Mouse (Mus musculus): ENCODE results near the gene Tmem86b. TPM values are rescaled to one million over a fixed set of nuclear protein-coding genes. Genes with fewer than 3 reads are reported as not detected.

Tmem86b gene
- polyA plus RNA-seq, 1 experiment from 2014 or later = 1.5 TPM

DNA sequence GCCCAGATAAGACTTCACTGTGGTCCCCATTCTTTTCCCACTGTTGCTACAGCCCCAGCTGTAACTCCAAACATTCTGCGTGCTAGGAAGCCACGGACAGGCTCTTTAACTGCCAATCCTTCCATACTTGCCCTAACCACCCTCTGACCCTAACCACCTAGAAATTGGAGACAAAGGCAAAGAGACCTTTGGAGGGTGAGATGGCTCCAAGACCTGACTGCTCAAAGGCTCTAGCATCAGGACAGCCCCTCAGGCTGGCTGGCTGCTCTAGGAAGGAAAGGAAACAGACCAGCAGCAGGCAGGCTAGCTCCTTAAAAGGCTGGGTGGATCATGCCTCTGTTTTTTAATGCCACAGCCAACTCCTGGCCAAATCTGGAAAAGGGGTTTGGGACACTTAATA lies 23.0 kb upstream of the Tmem86b start:
- Histone ChIP-seq H3K9me3 (ENCODE audit: control insufficient read depth, low read length) (no peaks in the 10 kb centered on the region), H3K4me3 (ENCODE audit: low read depth, low read length) (no peak overlapping the region), H3K4me1 (ENCODE audit: control insufficient read depth, insufficient read depth, low read length) (peaks cover 12% of the 10 kb centered on the region), H3K27me3 (ENCODE audit: control insufficient read depth, insufficient read depth, low read length) (no peaks in the 10 kb centered on the region), H3K27ac (ENCODE audit: low read depth, low read length) (no peak overlapping the region), H3K36me3 (ENCODE audit: control insufficient read depth, insufficient read depth, low read length) (no peaks in the 10 kb centered on the region), H3K4me2 (ENCODE audit: low read depth) (no peak overlapping the region), H3K9ac (ENCODE audit: low read length) (no peak overlapping the region)
- WGBS = 90% methylated on average over 2 of the region's 2 CpGs
- no peak for ATAC-seq (ENCODE audit: insufficient read depth, low FRiP score, low TSS enrichment)
- DNase-seq (ENCODE audit: low spot score) = no peak

DNA sequence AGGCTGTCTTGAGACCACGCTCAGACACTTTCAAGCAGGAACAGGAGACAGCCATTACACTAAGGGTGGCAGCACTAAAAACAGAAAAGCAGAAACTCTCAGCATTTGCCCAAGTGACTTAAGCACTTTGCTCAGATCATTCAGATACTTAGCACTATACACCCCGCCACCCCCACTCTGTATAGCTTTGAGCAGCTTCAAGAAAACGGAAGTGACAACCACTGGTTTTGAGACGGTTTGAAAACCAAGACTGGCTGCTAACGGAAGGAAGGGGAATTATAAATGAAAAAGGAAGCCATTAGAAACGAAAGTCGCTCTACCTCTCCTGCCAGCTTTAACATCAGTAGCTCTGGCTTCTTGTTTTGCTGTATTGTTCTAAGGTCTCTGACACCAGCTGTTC lies 22.6 kb upstream of the Tmem86b start:
- H3K4me2 ChIP-seq (ENCODE audit: low read depth) = no peak overlapping the region
- H3K36me3 ChIP-seq (ENCODE audit: control insufficient read depth, insufficient read depth, low read length) = no peaks in the 10 kb centered on the region
- H3K9me3 ChIP-seq (ENCODE audit: control insufficient read depth, low read length) = no peaks in the 10 kb centered on the region
- no peaks in the 10 kb centered on the region for H3K27me3 ChIP-seq (ENCODE audit: control insufficient read depth, insufficient read depth, low read length)
- no peak for ATAC-seq (ENCODE audit: insufficient read depth, low FRiP score, low TSS enrichment)
- no peak overlapping the region for H3K4me3 ChIP-seq (ENCODE audit: low read depth, low read length)
- no peak for DNase-seq (ENCODE audit: low spot score)
- no peak overlapping the region for H3K9ac ChIP-seq (ENCODE audit: low read length)
- H3K4me1 ChIP-seq (ENCODE audit: control insufficient read depth, insufficient read depth, low read length) = peaks cover 12% of the 10 kb centered on the region
- H3K27ac ChIP-seq (ENCODE audit: low read depth, low read length) = no peak overlapping the region
- 89% methylated on average over 7 of the region's 7 CpGs for WGBS

GRCm38 (mm10) chr7:4653351-4653750 lies 22.1 kb upstream of the Tmem86b start:
- Histone ChIP-seq H3K4me2 (ENCODE audit: low read depth) (no peak overlapping the region), H3K4me3 (ENCODE audit: low read depth, low read length) (no peak overlapping the region), H3K27me3 (ENCODE audit: control insufficient read depth, insufficient read depth, low read length) (no peaks in the 10 kb centered on the region), H3K9ac (ENCODE audit: low read length) (no peak overlapping the region), H3K9me3 (ENCODE audit: control insufficient read depth, low read length) (no peaks in the 10 kb centered on the region), H3K4me1 (ENCODE audit: control insufficient read depth, insufficient read depth, low read length) (peaks cover 12% of the 10 kb centered on the region), H3K27ac (ENCODE audit: low read depth, low read length) (no peak overlapping the region), H3K36me3 (ENCODE audit: control insufficient read depth, insufficient read depth, low read length) (no peaks in the 10 kb centered on the region)
- ATAC-seq (ENCODE audit: insufficient read depth, low FRiP score, low TSS enrichment) (no peak), DNase-seq (ENCODE audit: low spot score) (no peak)
- 88% methylated on average over 5 of the region's 5 CpGs for WGBS

- no peaks in the 10 kb centered on the region for H3K36me3 ChIP-seq (ENCODE audit: control insufficient read depth, insufficient read depth, low read length)
- peaks cover 12% of the 10 kb centered on the region for H3K4me1 ChIP-seq (ENCODE audit: control insufficient read depth, insufficient read depth, low read length)
- DNase-seq (ENCODE audit: low spot score) = no peak
- no peak overlapping the region for H3K4me2 ChIP-seq (ENCODE audit: low read depth)
- no peak overlapping the region for H3K4me3 ChIP-seq (ENCODE audit: low read depth, low read length)
- H3K27ac ChIP-seq (ENCODE audit: low read depth, low read length) = no peak overlapping the region
- no peaks in the 10 kb centered on the region for H3K27me3 ChIP-seq (ENCODE audit: control insufficient read depth, insufficient read depth, low read length)
- H3K9ac ChIP-seq (ENCODE audit: low read length) = no peak overlapping the region
- ATAC-seq (ENCODE audit: insufficient read depth, low FRiP score, low TSS enrichment) = no peak
- WGBS = 93% methylated on average over 5 of the region's 5 CpGs
- no peaks in the 10 kb centered on the region for H3K9me3 ChIP-seq (ENCODE audit: control insufficient read depth, low read length)
These were observed 21.5 kb upstream of the Tmem86b start for GRCm38 (mm10) chr7:4652726-4653125.

DNA sequence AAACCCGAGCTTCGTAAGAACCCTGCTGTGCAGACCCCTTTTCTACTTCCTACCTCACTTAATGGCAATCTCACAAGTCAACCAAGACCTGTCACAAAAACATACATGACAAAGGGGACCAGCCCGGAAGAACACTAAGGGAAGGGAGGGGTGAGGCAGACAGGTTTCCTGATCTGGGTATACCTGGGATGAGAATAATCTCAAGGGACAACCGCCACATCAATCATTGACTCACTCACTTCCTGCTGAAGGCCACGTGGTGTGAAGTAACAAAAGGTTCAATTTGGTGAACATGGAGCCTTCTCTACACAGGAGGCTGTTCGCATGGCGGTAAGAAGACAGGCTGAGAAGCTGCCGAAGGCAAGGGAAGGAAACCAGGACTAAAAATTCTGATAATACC lies 20.4 kb upstream of the Tmem86b start:
- DNase-seq (ENCODE audit: low spot score) (no peak), ATAC-seq (ENCODE audit: insufficient read depth, low FRiP score, low TSS enrichment) (no peak)
- Histone ChIP-seq H3K9me3 (ENCODE audit: control insufficient read depth, low read length) (no peaks in the 10 kb centered on the region), H3K27ac (ENCODE audit: low read depth, low read length) (no peak overlapping the region), H3K4me2 (ENCODE audit: low read depth) (no peak overlapping the region), H3K4me1 (ENCODE audit: control insufficient read depth, insufficient read depth, low read length) (peaks cover under 1% of the 10 kb centered on the region), H3K36me3 (ENCODE audit: control insufficient read depth, insufficient read depth, low read length) (no peaks in the 10 kb centered on the region), H3K4me3 (ENCODE audit: low read depth, low read length) (no peak overlapping the region), H3K27me3 (ENCODE audit: control insufficient read depth, insufficient read depth, low read length) (no peaks in the 10 kb centered on the region), H3K9ac (ENCODE audit: low read length) (no peak overlapping the region)
- WGBS = 76% methylated on average over 8 of the region's 8 CpGs

DNA sequence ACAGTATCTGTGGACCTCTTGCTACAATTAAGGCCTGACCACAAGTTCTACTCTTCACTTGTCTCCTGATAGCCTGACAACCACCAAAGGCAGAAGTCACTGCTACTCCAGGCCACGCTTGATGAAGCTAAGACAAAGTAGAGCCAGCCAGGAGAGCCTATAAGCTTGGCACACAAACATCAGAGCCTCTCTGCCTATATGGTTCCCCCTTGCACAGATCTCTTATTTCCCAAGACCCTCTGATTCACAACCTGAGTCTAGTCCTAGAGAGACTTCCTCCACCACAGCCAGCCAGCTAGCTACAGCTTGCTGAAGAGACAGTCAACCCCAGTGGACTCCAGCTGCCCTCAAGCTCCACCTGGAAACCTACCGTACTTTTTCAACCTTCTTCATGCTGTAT lies 16.8 kb upstream of the Tmem86b start:
- Histone ChIP-seq H3K4me1 (ENCODE audit: control insufficient read depth, insufficient read depth, low read length) (no peaks in the 10 kb centered on the region), H3K4me2 (ENCODE audit: low read depth) (no peak overlapping the region), H3K36me3 (ENCODE audit: control insufficient read depth, insufficient read depth, low read length) (peaks cover 6% of the 10 kb centered on the region), H3K27ac (ENCODE audit: low read depth, low read length) (no peak overlapping the region), H3K9ac (ENCODE audit: low read length) (no peak overlapping the region), H3K4me3 (ENCODE audit: low read depth, low read length) (no peak overlapping the region), H3K9me3 (ENCODE audit: control insufficient read depth, low read length) (no peaks in the 10 kb centered on the region), H3K27me3 (ENCODE audit: control insufficient read depth, insufficient read depth, low read length) (no peaks in the 10 kb centered on the region)
- DNase-seq (ENCODE audit: low spot score) (no peak), ATAC-seq (ENCODE audit: insufficient read depth, low FRiP score, low TSS enrichment) (no peak)
- WGBS = 89% methylated on average over 2 of the region's 2 CpGs

DNA sequence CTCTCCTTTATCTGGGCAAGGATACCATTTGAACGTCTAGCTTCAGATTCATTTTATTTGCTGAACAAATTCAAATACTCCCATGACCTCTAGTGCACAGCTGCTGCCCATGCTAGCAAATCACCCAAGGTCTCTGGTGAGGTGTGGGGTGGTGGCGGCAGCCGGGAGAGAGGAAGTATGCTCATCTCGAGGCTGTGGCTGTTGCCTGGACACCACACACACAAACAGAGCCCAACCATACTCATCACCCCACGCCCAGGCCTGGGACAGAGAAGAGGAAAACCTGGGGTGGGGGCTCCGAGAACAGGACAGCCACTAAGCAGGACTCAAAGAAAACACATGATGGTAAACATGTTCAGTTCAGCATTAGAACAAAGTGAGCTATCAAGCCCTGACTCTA lies 16.1 kb upstream of the Tmem86b start:
- Histone ChIP-seq H3K27ac (ENCODE audit: low read depth, low read length) (no peak overlapping the region), H3K4me2 (ENCODE audit: low read depth) (no peak overlapping the region), H3K9me3 (ENCODE audit: control insufficient read depth, low read length) (no peaks in the 10 kb centered on the region), H3K4me3 (ENCODE audit: low read depth, low read length) (no peak overlapping the region), H3K27me3 (ENCODE audit: control insufficient read depth, insufficient read depth, low read length) (no peaks in the 10 kb centered on the region), H3K4me1 (ENCODE audit: control insufficient read depth, insufficient read depth, low read length) (no peaks in the 10 kb centered on the region), H3K36me3 (ENCODE audit: control insufficient read depth, insufficient read depth, low read length) (peaks cover 8% of the 10 kb centered on the region), H3K9ac (ENCODE audit: low read length) (no peak overlapping the region)
- ATAC-seq (ENCODE audit: insufficient read depth, low FRiP score, low TSS enrichment) (no peak), DNase-seq (ENCODE audit: low spot score) (no peak)
- 86% methylated on average over 6 of the region's 6 CpGs for WGBS

- ATAC-seq (ENCODE audit: insufficient read depth, low FRiP score, low TSS enrichment) (no peak), DNase-seq (ENCODE audit: low spot score) (no peak)
- Histone ChIP-seq H3K4me1 (ENCODE audit: control insufficient read depth, insufficient read depth, low read length) (no peaks in the 10 kb centered on the region), H3K9me3 (ENCODE audit: control insufficient read depth, low read length) (no peaks in the 10 kb centered on the region), H3K27me3 (ENCODE audit: control insufficient read depth, insufficient read depth, low read length) (no peaks in the 10 kb centered on the region), H3K4me3 (ENCODE audit: low read depth, low read length) (no peak overlapping the region), H3K36me3 (ENCODE audit: control insufficient read depth, insufficient read depth, low read length) (peaks cover 11% of the 10 kb centered on the region), H3K9ac (ENCODE audit: low read length) (no peak overlapping the region), H3K27ac (ENCODE audit: low read depth, low read length) (no peak overlapping the region), H3K4me2 (ENCODE audit: low read depth) (no peak overlapping the region)
- 96% methylated on average over 3 of the region's 3 CpGs for WGBS
These were observed 15.6 kb upstream of the Tmem86b start for GRCm38 (mm10) chr7:4646806-4647205.

DNA sequence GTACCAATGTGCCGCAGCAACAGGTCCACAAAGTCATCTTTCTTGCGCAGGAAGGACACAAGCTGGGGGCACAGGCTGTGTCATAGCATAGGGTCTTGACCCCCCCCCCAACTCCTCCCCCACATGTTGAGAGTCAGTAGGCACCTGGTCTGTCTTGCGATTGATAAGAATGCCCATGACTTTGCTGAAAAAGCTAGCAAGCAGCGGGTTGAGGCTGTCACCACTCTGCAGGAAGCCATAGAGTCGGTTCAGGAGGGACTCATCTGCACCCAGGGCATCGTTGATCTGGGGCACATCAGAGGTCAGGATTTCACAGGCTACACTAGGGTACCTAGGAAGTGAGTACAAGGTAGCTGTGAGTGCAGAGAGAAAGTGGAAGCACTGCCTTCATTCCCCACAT lies 12.0 kb upstream of the Tmem86b start:
- ATAC-seq (ENCODE audit: insufficient read depth, low FRiP score, low TSS enrichment) = no peak
- Histone ChIP-seq H3K9me3 (ENCODE audit: control insufficient read depth, low read length) (no peaks in the 10 kb centered on the region), H3K36me3 (ENCODE audit: control insufficient read depth, insufficient read depth, low read length) (peaks cover 20% of the 10 kb centered on the region), H3K4me3 (ENCODE audit: low read depth, low read length) (no peak overlapping the region), H3K9ac (ENCODE audit: low read length) (no peak overlapping the region), H3K27me3 (ENCODE audit: control insufficient read depth, insufficient read depth, low read length) (no peaks in the 10 kb centered on the region), H3K4me2 (ENCODE audit: low read depth) (no peak overlapping the region), H3K27ac (ENCODE audit: low read depth, low read length) (no peak overlapping the region), H3K4me1 (ENCODE audit: control insufficient read depth, insufficient read depth, low read length) (no peaks in the 10 kb centered on the region)
- WGBS = 96% methylated on average over 6 of the region's 6 CpGs
- no peak for DNase-seq (ENCODE audit: low spot score)

Measured in neural tube, embryonic 11.5 days (tissue).